Mouse (Mus musculus) gastrocnemius, adult 2 months (tissue): ENCODE results near the gene Rai1. TPM values are rescaled to one million over a fixed set of nuclear protein-coding genes. Genes with fewer than 3 reads are reported as not detected.

Source experiments
- DNase-seq: peaks from one replicate; pipeline ENCODE4 v3.0.0; 2022
- H3K27ac ChIP-seq: fragments of 200-600 bp; 2 replicates; pipeline ENCODE4 v1.8.1; 2022; ENCODE audit warnings: mild to moderate bottlenecking
- H3K4me3 ChIP-seq: fragments of 200-600 bp; 2 replicates; pipeline ENCODE4 v1.8.1; 2022; ENCODE audit warnings: mild to moderate bottlenecking, moderate library complexity
- CTCF ChIP-seq: fragments of 200-600 bp; IDR thresholded peaks from 2 replicates; pipeline ENCODE4 v1.8.1; 2022; ENCODE audit warnings: antibody characterized with exemption, mild to moderate bottlenecking, moderate library complexity
- intact Hi-C: fragments of 180-260 bp; cut with DNase I; formaldehyde crosslinking; loops from one replicate; pipeline ENCODE4 v1.15.1; 2025
- total RNA-seq, 2 experiments: library from RNA; stranded (reverse); gene quantifications; 2 replicates each; pipeline ENCODE4 v1.2.3; 2021

Gene Rai1
- total RNA-seq, 2 experiments from 2014 or later: 23.8 to 27.3 TPM

- no peak for TF ChIP-seq CTCF
- Histone ChIP-seq H3K27ac (peak overlapping the region; percentile 28; the same call in 1 of the 2 replicates), H3K4me3 (no peak overlapping the region)
- intact Hi-C loops: loop anchor here (5.0 kb wide), 1 partner anchor 96 kb away; no protein-coding TSS in a partner anchor
- DNase-seq: no peak
These were observed 93.3 kb downstream of the Rai1 start for GRCm38 (mm10) chr11:60197998-60198619.

GRCm38 (mm10) chr11:60198651-60199050, 93.8 kb downstream of the Rai1 start:
- Histone ChIP-seq H3K27ac (peak overlapping the region; percentile 28; the same call in 1 of the 2 replicates), H3K4me3 (no peak overlapping the region)
- DNase-seq: no peak
- intact Hi-C loops: loop anchor here (1.0 to 5.0 kb wide), 2 partner anchors 96 to 214 kb away; no protein-coding TSS in a partner anchor
- no peak for TF ChIP-seq CTCF

- H3K27ac ChIP-seq: 0 out of 2 replicates have a peak overlapping the region, but pooled peaks have one; percentile 38
- TF ChIP-seq CTCF: peak; percentile 100; the same call in 1 of the 2 replicates
- peak; percentile 92 for DNase-seq
- H3K4me3 ChIP-seq: peak overlapping the region; percentile 32
- intact Hi-C loops: loop anchor here (1.0 to 5.0 kb wide), 3 partner anchors 93 to 213 kb away; no protein-coding TSS in a partner anchor
These were observed 94.9 kb downstream of the Rai1 start for GRCm38 (mm10) chr11:60199702-60200184.

DNA sequence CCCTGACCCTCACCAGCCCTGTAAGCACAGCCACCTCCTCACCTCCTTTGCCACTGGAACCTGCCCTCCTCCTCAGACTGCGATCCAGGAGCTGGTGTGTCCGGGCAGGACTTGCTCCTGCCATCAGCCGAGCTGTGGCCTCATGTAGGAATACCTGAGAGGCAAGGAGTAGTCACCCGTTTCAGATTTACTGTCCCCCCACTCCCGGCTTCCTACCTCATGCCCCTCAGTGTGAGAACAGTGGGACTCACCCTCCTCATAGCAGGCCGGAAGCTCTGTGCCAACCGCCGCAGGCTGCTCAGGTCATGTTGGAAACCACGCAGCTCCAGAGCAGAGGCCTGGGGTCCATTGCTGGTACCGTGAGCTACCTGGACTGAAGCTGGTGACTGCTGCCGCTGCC, 95.6 kb downstream of the Rai1 start:
- TF ChIP-seq CTCF: no peak
- intact Hi-C loops: loop anchor here (5.0 kb wide), 1 partner anchor 92 kb away; no protein-coding TSS in a partner anchor
- DNase-seq: no peak
- H3K27ac ChIP-seq: no peak overlapping the region
- no peak overlapping the region for H3K4me3 ChIP-seq

- intact Hi-C loops: loop anchor here (5.0 kb wide), 1 partner anchor 89 kb away; no protein-coding TSS in a partner anchor
- no peak for DNase-seq
- no peak for TF ChIP-seq CTCF
- Histone ChIP-seq H3K4me3 (no peak overlapping the region), H3K27ac (no peak overlapping the region)
These were observed 98.2 kb downstream of the Rai1 start for GRCm38 (mm10) chr11:60202710-60203638.

- H3K27ac ChIP-seq: no peak overlapping the region
- intact Hi-C loops: no loop called here
- no peak for TF ChIP-seq CTCF
- H3K4me3 ChIP-seq: no peak overlapping the region
- no peak for DNase-seq
These were observed 100.2 kb downstream of the Rai1 start for GRCm38 (mm10) chr11:60205026-60205425.

GRCm38 (mm10) chr11:60206207-60206606, 101.4 kb downstream of the Rai1 start:
- intact Hi-C loops: no loop called here
- Histone ChIP-seq H3K27ac (no peak overlapping the region), H3K4me3 (no peak overlapping the region)
- DNase-seq: no peak
- no peak for TF ChIP-seq CTCF

GRCm38 (mm10) chr11:60208201-60208600, 103.4 kb downstream of the Rai1 start:
- intact Hi-C loops: no loop called here
- no peak for TF ChIP-seq CTCF
- H3K27ac ChIP-seq: peak overlapping the region; percentile 89
- no peak for DNase-seq
- H3K4me3 ChIP-seq: peak overlapping the region; percentile 69

DNA sequence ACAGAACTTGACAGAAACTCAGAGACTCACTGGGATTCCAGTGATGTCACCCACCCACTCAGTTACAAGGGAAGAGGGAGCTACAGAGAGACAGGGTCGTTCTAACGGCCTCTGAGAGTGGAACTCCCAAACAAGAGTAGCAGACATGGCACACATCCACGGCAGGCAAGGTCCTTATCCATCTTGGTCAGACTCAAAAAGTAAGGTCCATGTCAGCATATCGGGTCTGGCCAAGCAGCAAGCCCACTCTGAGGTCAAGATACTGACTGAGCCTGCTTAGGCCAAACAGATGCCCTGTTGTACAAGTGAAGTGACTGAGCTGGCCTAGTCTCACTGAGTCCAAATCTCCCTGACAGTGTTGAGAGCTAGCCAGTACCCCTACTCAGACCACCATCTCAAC, 103.9 kb downstream of the Rai1 start:
- Histone ChIP-seq H3K4me3 (peak overlapping the region; percentile 69), H3K27ac (peak overlapping the region; percentile 89)
- intact Hi-C loops: no loop called here
- no peak for DNase-seq
- no peak for TF ChIP-seq CTCF

DNA sequence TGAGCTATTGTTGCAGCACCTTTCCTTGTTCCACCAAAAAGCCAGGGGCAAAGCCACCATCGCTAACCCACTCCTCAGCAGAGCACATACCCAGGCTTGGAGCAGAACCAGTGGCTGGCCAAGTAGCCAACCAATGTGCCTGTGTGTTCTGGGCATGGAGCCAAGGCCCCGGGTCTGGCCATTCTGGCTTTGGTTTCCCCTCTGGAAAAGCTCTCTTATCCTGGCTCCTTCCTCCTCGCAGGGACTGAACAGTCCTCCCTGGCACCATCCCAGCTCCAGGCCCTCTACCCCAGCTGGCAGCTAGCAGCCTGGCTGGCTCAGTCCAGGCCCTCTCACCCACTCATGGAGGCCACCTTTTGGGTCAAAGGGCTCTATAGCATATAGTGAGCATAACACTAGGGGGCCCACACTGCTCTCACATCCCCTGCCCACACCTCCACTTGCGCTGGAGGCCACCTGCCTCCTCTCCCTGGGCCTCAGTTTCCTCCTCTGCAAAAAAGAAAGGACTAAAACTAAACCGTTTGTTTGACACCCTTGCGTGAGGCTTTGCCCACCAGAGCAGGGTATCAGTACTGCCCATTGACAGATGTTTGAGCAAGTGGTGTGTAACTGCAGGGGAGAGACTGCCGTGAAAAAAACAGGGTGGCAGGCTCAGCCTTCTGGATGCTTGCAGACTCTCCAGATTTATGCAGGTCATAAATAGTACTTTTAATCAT, 104.6 kb downstream of the Rai1 start:
- Histone ChIP-seq H3K4me3 (peak overlapping the region; percentile 69), H3K27ac (peak overlapping the region; percentile 89)
- intact Hi-C loops: no loop called here
- TF ChIP-seq CTCF: no peak
- DNase-seq: peak; percentile 87

GRCm38 (mm10) chr11:60209933-60210249, 105.1 kb downstream of the Rai1 start:
- peak overlapping the region; percentile 89 for H3K27ac ChIP-seq
- H3K4me3 ChIP-seq: peak overlapping the region; percentile 69
- no peak for TF ChIP-seq CTCF
- intact Hi-C loops: loop anchor here (5.0 kb wide), 1 partner anchor 142 kb away; the partner anchor contains the start of genes Drc3 and Tom1l2
- no peak for DNase-seq

GRCm38 (mm10) chr11:60210305-60210724, 105.5 kb downstream of the Rai1 start:
- H3K4me3 ChIP-seq: peak overlapping the region; percentile 69
- TF ChIP-seq CTCF: no peak
- peak overlapping the region; percentile 89 for H3K27ac ChIP-seq
- intact Hi-C loops: loop anchor here (5.0 kb wide), 1 partner anchor 142 kb away; the partner anchor contains the start of genes Drc3 and Tom1l2
- peak; percentile 98 for DNase-seq
